Mouse (Mus musculus) thymus, postnatal 14 days (tissue): ENCODE measurements around the gene Mgat5.

Experiments
- DNase-seq: peaks from one replicate; pipeline ENCODE4 v3.0.0; 2021

Mgat5 gene

DNA sequence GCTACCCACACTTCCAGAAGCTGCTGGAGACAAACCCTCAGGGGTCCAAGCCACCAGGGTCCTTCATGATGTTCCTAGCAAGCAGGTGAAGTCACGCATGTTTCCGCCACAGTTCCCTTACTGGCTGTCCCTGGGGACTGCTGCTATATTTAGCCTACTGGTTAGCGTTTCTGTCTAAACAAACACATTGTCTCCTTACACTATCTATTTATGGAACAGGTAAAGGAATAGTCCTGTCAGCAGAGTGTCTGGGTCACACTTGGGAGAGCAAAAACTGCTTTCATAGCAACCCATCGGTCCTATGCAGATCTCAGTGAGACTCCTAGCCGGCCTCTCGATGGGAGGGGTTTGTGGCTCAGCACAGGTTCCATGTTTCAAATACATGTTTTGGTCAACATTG, 306.5 kb downstream of the Mgat5 start:
- DNase-seq: no peak

DNA sequence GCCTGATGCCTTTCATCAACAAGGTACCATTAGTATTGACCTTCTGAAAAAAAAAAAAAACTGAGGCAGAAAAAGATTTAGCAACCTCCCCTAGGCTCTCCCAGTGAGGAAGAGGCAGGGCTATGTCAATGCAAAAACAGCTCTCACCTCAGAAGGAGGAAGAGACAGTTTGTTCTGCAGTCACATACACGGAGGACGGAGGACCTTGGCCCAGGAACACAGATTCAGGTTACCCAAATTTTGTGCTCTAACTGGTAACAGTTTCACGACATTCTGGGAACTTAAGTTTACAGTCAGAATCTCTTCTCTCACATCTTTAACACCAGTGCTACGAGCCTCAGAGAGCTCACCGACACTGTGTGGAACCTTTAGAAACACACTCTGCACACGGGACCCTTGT, 307.9 kb downstream of the Mgat5 start:
- DNase-seq: no peak

DNA sequence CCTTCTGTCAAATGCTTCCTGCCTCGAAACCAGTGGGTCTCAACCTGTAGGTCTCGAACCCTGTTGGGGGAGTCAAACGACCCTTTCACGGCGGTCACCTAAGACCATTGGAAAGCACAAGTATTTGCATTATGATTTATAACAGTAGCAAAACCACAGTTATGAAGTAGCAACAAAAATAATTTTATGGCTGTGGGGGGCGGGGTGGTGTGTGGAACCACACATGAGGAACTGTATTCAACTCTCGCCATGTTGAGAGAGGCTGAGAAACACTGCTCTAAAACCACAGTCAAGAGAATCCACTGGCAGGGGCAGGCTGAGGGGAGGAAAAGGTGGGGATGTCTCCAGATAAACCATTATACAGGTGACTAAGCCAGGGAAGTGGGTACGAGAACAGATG, 308.3 kb downstream of the Mgat5 start:
- no peak for DNase-seq

DNA sequence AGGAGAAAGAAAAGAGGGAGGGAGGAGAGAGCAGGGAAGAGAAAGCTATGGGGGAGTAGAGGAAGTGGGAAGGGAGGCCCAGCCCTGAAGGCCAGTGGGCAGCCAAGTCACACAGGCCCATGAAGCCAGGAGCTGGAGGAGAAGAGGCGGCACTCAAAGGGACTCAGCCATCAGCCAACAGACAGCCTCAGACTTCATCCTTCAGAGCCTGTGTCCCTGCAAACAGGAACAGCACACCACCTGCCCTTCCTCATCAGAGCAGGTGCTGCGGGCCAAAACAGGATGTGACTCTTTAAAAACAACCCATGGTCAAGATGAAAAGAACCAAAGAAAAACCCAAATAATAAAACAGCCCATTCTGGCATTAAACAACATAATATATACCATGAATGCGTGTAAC, 308.8 kb downstream of the Mgat5 start:
- DNase-seq: no peak

DNA sequence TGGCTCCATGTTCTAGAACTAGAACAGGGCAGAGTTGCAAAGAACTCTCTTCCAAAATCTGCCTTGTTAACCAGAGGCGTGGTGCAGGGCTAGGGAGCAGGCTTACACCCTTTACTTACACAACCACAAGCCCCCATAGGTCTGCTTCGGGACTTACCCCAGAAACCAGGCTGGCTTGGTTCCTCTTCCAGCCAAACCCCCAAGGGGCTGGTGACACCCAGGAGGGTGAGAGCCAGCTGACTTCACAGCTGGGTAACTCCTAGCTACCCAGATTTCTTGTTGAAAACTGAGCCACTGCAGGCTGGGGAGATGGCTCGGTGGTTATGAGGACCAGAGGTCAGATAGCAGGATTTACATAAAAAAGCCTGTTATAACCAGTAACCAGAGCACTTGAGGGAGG, 309.7 kb downstream of the Mgat5 start:
- no peak for DNase-seq

DNA sequence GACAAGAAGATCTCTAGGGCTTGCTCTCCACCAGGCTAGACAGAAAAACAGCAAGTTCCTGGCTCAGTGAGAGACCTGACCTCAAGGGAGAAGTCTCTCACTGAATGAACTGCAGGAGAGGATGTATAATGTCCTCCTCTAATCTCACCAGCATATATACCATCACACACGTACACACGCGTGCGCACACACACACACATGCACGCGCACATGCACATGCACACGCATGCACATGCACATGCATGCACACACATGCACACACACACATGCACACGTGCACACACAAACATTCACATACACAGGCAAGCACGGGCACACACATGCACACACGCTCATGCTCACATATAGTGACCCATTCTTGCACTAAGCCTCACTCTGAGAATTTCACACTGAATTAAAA, 310.1 kb downstream of the Mgat5 start:
- DNase-seq: no peak

DNA sequence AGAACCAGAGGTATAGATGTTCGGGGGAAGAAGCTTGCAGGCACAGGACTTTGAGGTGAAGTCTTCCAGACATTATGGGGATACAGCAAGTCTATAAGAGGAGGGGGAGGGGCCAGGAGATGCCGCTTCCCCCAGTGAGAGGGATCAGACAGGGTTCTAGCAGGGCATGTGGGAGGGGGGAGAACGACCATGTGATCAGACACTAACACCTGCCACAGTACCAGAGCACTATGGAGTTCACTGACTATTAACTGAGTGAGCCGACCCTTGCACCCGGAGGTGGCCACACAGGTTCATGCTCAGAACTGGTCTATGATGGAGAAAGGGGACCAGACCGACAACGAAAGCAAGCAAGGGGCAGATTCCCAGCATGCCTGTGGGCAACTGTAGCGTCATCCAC, 318.5 kb downstream of the Mgat5 start:
- no peak for DNase-seq

DNA sequence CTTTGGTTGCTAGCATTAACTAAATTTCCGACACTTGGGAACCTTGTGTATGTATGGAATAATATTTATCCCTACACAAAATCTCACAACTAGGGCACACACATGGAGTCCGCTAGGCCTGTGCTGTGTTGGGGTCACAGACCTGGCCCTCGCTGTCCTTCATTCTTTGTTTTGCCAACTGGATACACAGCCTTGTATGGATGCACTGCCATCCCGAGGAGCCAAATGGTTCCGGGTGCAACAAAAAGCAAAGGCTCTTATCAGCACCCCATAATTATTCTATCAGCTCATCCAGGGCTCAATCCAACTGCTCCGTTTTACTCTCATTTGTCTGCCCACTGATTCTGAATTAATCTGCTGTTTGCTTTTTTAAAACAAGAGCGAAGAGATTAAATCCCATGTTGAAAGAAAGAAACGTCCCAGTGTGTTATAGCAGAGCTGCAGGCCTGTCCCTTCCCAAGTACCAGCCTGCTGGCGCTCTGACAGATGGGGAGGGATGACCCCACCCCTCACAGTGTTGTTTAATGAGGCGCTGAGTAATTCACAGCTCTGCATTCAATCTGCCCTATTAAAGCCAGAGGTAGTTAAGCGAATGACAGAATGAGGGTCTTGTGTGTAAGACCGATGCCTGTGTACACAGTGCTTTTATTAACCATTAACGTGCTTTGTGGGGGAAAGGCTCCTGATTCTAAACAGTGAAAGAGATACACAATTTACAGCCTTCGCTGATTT, 326.2 kb downstream of the Mgat5 start:
- no peak for DNase-seq

DNA sequence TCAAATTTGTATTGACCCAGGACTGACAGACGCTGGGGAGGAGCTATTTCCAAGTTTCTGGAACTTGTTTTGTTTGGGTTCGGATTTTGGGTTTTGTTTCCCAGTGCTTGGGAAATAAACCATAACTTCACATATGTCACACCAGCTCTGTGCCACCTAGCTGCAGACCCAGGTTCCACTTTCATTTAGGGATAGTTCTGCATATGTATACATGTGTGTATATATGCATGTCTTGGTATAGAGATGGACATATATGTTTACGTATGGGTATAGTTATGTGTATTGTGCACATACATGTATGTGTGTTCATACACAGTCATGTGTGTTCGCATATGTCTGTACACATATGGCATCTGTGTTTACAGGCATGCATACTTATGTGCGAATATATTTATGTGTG, 326.9 kb downstream of the Mgat5 start:
- DNase-seq: no peak

DNA sequence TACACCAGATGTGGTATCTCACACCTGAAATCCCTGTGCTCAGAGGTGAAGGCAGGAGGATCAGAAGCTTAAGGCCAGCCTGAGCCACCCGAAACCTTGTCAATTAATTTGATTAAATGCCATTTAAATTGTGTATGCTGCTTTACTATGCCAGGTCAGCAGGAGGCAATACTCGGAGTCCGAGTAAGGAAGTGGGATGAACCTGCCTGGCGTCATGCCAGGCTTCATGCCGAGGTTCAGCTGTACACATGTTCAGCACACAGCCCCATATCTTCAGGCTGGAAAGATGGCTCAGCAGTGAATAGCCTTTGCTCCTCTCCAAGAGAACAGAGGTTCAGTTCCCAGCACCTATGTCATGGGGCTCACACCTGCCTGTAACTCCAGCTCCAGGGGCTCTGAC, 331.6 kb downstream of the Mgat5 start:
- DNase-seq: no peak

DNA sequence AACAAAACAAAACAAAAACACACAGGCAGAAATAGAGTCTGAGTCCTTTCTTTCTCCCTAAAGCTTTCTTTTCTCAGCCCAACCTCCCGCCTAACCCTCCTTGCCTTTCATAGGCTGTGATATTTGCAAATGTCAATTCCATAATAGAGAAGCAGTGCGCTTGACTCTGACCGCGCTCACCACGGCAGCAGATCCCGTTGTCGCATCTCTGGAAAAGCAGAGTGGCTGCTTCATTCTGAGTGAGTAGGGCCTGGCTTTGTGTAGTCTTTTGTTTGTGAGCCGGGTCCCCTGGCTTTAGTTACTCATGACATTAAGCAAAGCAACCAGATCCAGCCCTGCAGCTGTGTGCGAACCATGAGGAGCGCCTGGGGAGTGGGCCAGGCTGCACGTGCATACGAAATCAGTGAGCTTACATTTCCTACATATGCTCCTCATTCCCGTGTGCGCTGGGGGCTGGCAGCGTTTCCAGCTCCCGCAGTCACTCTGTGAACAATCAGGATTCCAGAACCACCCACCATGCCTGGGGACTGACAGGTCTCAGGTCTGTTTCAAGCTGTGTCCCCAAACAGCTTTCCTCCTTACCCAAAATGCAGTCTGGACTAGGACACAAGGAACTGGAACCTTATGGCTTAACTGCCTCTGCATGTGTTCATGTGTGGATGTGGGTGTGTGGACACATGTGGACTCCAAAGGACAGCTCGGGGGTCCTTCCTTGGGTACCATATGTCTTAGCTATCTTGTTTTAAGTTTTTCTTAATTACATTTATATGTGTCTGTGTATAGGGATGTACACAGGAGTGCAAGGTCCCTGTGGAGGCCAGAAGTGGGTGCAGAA, 332.6 kb downstream of the Mgat5 start:
- no peak for DNase-seq
